Mouse (Mus musculus): ENCODE measurements around the gene Pip4k2a. TPM values are rescaled to one million over a fixed set of nuclear protein-coding genes. Genes with fewer than 3 reads are reported as not detected.

Gene Pip4k2a
- polyA plus RNA-seq, 1 experiment, result 8.7 TPM

DNA sequence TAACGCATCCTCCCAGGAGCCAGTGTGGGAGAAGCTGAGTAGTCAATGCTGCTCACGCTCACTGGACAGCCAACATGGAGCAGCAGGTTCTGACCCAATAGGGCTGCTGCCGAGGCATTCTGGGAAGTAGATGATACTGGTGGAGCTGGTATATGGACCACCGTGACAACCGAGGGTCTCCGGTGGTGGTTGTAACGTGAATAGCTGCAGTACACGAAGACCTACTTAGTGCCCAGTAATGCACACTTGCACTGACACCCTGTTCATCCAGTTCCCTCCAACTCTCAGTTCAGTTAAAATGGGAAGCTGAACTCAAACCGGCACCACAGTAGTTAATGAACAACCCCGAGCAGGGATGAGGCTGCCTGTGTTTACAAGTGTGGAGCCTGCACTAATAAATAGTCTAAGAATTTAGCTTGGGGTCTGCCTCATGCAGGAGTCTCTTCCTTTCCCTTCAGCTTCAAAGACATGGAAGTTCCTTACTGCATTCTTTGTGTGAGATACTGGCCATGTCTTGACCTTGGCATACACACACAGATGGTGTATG is 105.9 kb downstream of the Pip4k2a start:
- TF ChIP-seq MYOD1 (IDR thresholded peaks at IDR 0.05; ENCODE audit: control insufficient read depth, insufficient read length, low read depth) (no peak), CTCF (IDR thresholded peaks at IDR 0.05; ENCODE audit: control insufficient read depth, insufficient read depth, insufficient read length) (no peak), MYOG (IDR thresholded peaks at IDR 0.05; ENCODE audit: control insufficient read depth, extremely low read depth, insufficient read length) (no peak), MAX (IDR thresholded peaks at IDR 0.05) (no peak), FOSL1 (IDR thresholded peaks at IDR 0.05; ENCODE audit: insufficient read depth, low read length, poor library complexity, severe bottlenecking) (no peak), USF1 (IDR thresholded peaks at IDR 0.05; ENCODE audit: low read depth) (no peak), CEBPB (IDR thresholded peaks at IDR 0.05; ENCODE audit: low read depth) (no peak)

GRCm38 (mm10) chr2:18890227-18891001 is 107.5 kb downstream of the Pip4k2a start:
- Histone ChIP-seq H3K36me3 (ENCODE audit: control insufficient read depth, insufficient read depth) (peaks cover 4% of the 10 kb centered on the region), H3K79me2 (ENCODE audit: control insufficient read depth, insufficient read depth) (no peaks in the 10 kb centered on the region)

More for the DNA sequence above, 105.9 kb downstream of the Pip4k2a start:
- H3ac ChIP-seq (ENCODE audit: control insufficient read depth, insufficient read length, low read depth), result no peak overlapping the region
- no peaks in the 10 kb centered on the region for H3K79me2 ChIP-seq (ENCODE audit: control insufficient read depth, insufficient read depth)
- H3K27me3 ChIP-seq (ENCODE audit: control insufficient read depth, insufficient read depth, insufficient read length), result no peaks in the 10 kb centered on the region
- H3K79me3 ChIP-seq (ENCODE audit: low read depth), result no peaks in the 10 kb centered on the region
- H3K36me3 ChIP-seq (ENCODE audit: control insufficient read depth, insufficient read depth), result peaks cover 4% of the 10 kb centered on the region
- H3K4me3 ChIP-seq (ENCODE audit: insufficient read depth, poor library complexity, severe bottlenecking), result no peak overlapping the region

DNA sequence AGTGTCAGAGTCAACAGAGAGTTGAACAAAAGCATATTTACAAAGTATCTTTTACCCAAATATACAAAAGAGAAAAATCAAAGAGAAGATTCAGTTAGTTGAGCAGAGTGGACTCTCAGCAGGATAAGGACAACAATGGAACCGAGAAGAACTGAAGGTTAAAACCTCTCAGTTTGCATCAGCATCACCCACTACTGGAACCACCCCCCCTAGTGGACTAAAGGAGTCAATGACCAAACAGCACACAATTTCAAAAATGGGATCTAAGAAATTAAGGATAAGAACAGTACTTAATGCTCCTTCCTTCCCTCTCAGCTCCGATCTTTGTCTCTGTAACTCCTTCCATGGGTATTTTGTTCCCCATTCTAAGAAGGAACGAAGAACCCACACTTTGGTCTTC is 113.6 kb downstream of the Pip4k2a start:
- TF ChIP-seq MYOD1 (IDR thresholded peaks at IDR 0.05; ENCODE audit: control insufficient read depth, insufficient read length, low read depth) (no peak), CEBPB (IDR thresholded peaks at IDR 0.05; ENCODE audit: low read depth) (no peak), CTCF (IDR thresholded peaks at IDR 0.05; ENCODE audit: control insufficient read depth, insufficient read depth, insufficient read length) (no peak), MYOG (IDR thresholded peaks at IDR 0.05; ENCODE audit: control insufficient read depth, extremely low read depth, insufficient read length) (no peak), MAX (IDR thresholded peaks at IDR 0.05) (no peak), FOSL1 (IDR thresholded peaks at IDR 0.05; ENCODE audit: insufficient read depth, low read length, poor library complexity, severe bottlenecking) (no peak)
- no peak overlapping the region for H3K4me3 ChIP-seq (ENCODE audit: insufficient read depth, poor library complexity, severe bottlenecking)
- H3K79me3 ChIP-seq (ENCODE audit: low read depth), result no peaks in the 10 kb centered on the region
- no peak overlapping the region for H3ac ChIP-seq (ENCODE audit: control insufficient read depth, insufficient read length, low read depth)
- peaks cover 4% of the 10 kb centered on the region for H3K36me3 ChIP-seq (ENCODE audit: control insufficient read depth, insufficient read depth)
- H3K79me2 ChIP-seq (ENCODE audit: control insufficient read depth, insufficient read depth), result no peaks in the 10 kb centered on the region
- H3K27me3 ChIP-seq (ENCODE audit: control insufficient read depth, insufficient read depth, insufficient read length), result no peaks in the 10 kb centered on the region

More at GRCm38 (mm10) chr2:18890227-18891001, 107.5 kb downstream of the Pip4k2a start:
- H3K27me3 ChIP-seq (ENCODE audit: control insufficient read depth, insufficient read depth, insufficient read length), result no peaks in the 10 kb centered on the region
- no peak for TF ChIP-seq CTCF (IDR thresholded peaks at IDR 0.05; ENCODE audit: control insufficient read depth, insufficient read depth, insufficient read length)
- no peak for TF ChIP-seq FOSL1 (IDR thresholded peaks at IDR 0.05; ENCODE audit: insufficient read depth, low read length, poor library complexity, severe bottlenecking)
- TF ChIP-seq MYOD1 (IDR thresholded peaks at IDR 0.05; ENCODE audit: control insufficient read depth, insufficient read length, low read depth), result no peak
- TF ChIP-seq MYOG (IDR thresholded peaks at IDR 0.05; ENCODE audit: control insufficient read depth, extremely low read depth, insufficient read length), result no peak
- TF ChIP-seq USF1 (IDR thresholded peaks at IDR 0.05; ENCODE audit: low read depth), result no peak
- TF ChIP-seq CEBPB (IDR thresholded peaks at IDR 0.05; ENCODE audit: low read depth), result no peak
- TF ChIP-seq MAX (IDR thresholded peaks at IDR 0.05), result no peak
- H3K79me3 ChIP-seq (ENCODE audit: low read depth), result no peaks in the 10 kb centered on the region
- no peak overlapping the region for H3ac ChIP-seq (ENCODE audit: control insufficient read depth, insufficient read length, low read depth)
- no peak overlapping the region for H3K4me3 ChIP-seq (ENCODE audit: insufficient read depth, poor library complexity, severe bottlenecking)

- Histone ChIP-seq H3ac (ENCODE audit: control insufficient read depth, insufficient read length, low read depth) (no peak overlapping the region), H3K4me3 (ENCODE audit: insufficient read depth, poor library complexity, severe bottlenecking) (no peak overlapping the region), H3K27me3 (ENCODE audit: control insufficient read depth, insufficient read depth, insufficient read length) (no peaks in the 10 kb centered on the region), H3K79me3 (ENCODE audit: low read depth) (no peaks in the 10 kb centered on the region), H3K36me3 (ENCODE audit: control insufficient read depth, insufficient read depth) (no peaks in the 10 kb centered on the region), H3K79me2 (ENCODE audit: control insufficient read depth, insufficient read depth) (no peaks in the 10 kb centered on the region)
- TF ChIP-seq CTCF (IDR thresholded peaks at IDR 0.05; ENCODE audit: control insufficient read depth, insufficient read depth, insufficient read length) (no peak), CEBPB (IDR thresholded peaks at IDR 0.05; ENCODE audit: low read depth) (no peak), FOSL1 (IDR thresholded peaks at IDR 0.05; ENCODE audit: insufficient read depth, low read length, poor library complexity, severe bottlenecking) (no peak), MAX (IDR thresholded peaks at IDR 0.05) (no peak), USF1 (IDR thresholded peaks at IDR 0.05; ENCODE audit: low read depth) (no peak), MYOD1 (IDR thresholded peaks at IDR 0.05; ENCODE audit: control insufficient read depth, insufficient read length, low read depth) (no peak)
Measured at GRCm38 (mm10) chr2:18874626-18875025, 123.3 kb downstream of the Pip4k2a start.

GRCm38 (mm10) chr2:18874063-18874462 is 123.9 kb downstream of the Pip4k2a start:
- H3K79me3 ChIP-seq (ENCODE audit: low read depth), result no peaks in the 10 kb centered on the region
- no peak for TF ChIP-seq USF1 (IDR thresholded peaks at IDR 0.05; ENCODE audit: low read depth)
- no peak for TF ChIP-seq CTCF (IDR thresholded peaks at IDR 0.05; ENCODE audit: control insufficient read depth, insufficient read depth, insufficient read length)
- TF ChIP-seq MAX (IDR thresholded peaks at IDR 0.05), result no peak
- no peak for TF ChIP-seq CEBPB (IDR thresholded peaks at IDR 0.05; ENCODE audit: low read depth)
- no peak for TF ChIP-seq MYOD1 (IDR thresholded peaks at IDR 0.05; ENCODE audit: control insufficient read depth, insufficient read length, low read depth)

More at GRCm38 (mm10) chr2:18874063-18874462, 123.9 kb downstream of the Pip4k2a start:
- H3K4me3 ChIP-seq (ENCODE audit: insufficient read depth, poor library complexity, severe bottlenecking), result no peak overlapping the region
- H3K36me3 ChIP-seq (ENCODE audit: control insufficient read depth, insufficient read depth), result no peaks in the 10 kb centered on the region
- no peak overlapping the region for H3ac ChIP-seq (ENCODE audit: control insufficient read depth, insufficient read length, low read depth)
- no peaks in the 10 kb centered on the region for H3K27me3 ChIP-seq (ENCODE audit: control insufficient read depth, insufficient read depth, insufficient read length)
- H3K79me2 ChIP-seq (ENCODE audit: control insufficient read depth, insufficient read depth), result no peaks in the 10 kb centered on the region

Data from C2C12 (cell line).